Mouse (Mus musculus): ENCODE results near the gene Clec4a4. TPM values are rescaled to one million over a fixed set of nuclear protein-coding genes. Genes with fewer than 3 reads are reported as not detected.

The Clec4a4 gene
- not detected in 4 replicates for total RNA-seq (2023)

GRCm38 (mm10) chr6:122989876-122990437 lies at the start of gene Clec4a4:
Clec4a4 (plus strand) TSS chr6:122990367.

GRCm38 (mm10) chr6:122952401-122952800 lies 37.8 kb upstream of the Clec4a4 start, which contains the start of gene Clec4a3:
Clec4a3 (plus strand) TSS chr6:122952515.

GRCm38 (mm10) chr6:123049742-123050372 lies 59.7 kb downstream of the Clec4a4 start, which contains the start of gene Clec4b1:
Clec4b1 (plus strand) TSS chr6:123049962.

Other genes with a start within 250 kb of the Clec4a4 start
- gene Slc2a3, start 188.7 kb upstream of the Clec4a4 start, total RNA-seq (2023): 45.2 to 48.3 TPM (median 46.5 TPM) in 4 replicates
- gene Foxj2, start 170.5 kb upstream of the Clec4a4 start, total RNA-seq (2023): 53.6 to 58.7 TPM (median 57.0 TPM) in 4 replicates
- not detected in 4 replicates for gene C3ar1, start 134.2 kb upstream of the Clec4a4 start, total RNA-seq (2023)
- gene Necap1, start 115.9 kb upstream of the Clec4a4 start, total RNA-seq (2023): 98.1 to 106 TPM (median 104 TPM) in 4 replicates
- gene Clec4a1, start 68.5 kb upstream of the Clec4a4 start, total RNA-seq (2023): 0.47 to 1.5 TPM (median 1.2 TPM) in 4 replicates
- 2.6 to 6.2 TPM (median 5.0 TPM) in 4 replicates for gene Clec4a3, start 37.9 kb upstream of the Clec4a4 start, total RNA-seq (2023)
- not detected in 4 replicates for gene Clec4b1, start 59.6 kb downstream of the Clec4a4 start, total RNA-seq (2023)
- 1.5 to 3.7 TPM (median 1.9 TPM) in 4 replicates for gene Clec4a2, start 116.1 kb downstream of the Clec4a4 start, total RNA-seq (2023)
- not detected in 4 replicates for gene Clec4b2, start 182.5 kb downstream of the Clec4a4 start, total RNA-seq (2023)
- 0.72 to 1.3 TPM in 2 of 4 replicates, not detected in the others for gene Clec4n, start 239.5 kb downstream of the Clec4a4 start, total RNA-seq (2023)

Measured in B cell, adult 62 days (primary cell).